Mouse (Mus musculus): Measurements from ENCODE around the gene Rfc5.
"Not testable (repeated sequence)": the region's sequence is repeated elsewhere in the genome, so short reads cannot be mapped to it uniquely, and the experiment has no call there.

Gene Rfc5

GRCm38 (mm10) chr5:117347011-117347410 lies 41.8 kb downstream of the Rfc5 start:
- no peak for DNase-seq

DNA sequence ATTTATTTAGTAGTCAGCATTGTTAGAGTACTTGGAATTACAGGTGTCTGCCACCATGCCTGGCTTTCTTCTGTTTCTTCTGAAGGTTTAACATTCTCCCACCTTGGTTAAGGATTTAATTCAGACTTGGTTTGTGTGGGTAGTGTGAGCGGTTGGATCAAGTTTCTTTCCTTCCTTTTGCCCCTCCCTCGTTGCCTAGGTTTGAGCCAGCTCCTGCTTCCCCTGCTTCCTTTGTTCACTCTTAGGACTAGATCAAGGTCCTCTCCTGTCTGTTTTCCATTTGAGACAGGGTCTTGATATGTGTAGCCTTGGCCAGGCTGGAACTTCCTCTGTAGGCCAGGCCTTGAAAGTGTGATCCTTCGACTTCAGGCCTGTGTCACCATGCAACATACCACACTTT lies 42.6 kb downstream of the Rfc5 start:
- DNase-seq = no peak

- DNase-seq = no peak
Observed at GRCm38 (mm10) chr5:117345432-117345976, 43.3 kb downstream of the Rfc5 start.

DNA sequence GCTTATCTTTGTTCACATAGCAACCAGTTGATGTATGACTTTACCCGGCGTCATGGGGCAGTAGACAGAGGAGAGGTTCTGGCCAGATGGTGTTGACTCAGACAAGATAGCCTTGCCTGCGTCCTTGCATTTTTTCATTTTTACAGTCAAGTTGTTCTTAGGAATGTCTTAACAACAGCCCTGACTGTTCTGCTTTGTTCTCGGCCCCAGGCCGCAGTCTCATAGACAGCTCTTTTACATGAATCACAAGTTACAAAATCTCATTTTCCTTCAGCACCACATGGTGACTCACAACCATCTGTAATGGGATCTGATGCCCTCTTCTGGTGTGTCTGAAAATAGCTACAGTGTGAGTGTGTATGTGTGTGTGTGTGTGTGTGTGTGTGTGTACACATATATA lies 44.4 kb downstream of the Rfc5 start:
- not testable (repeated sequence) for DNase-seq

GRCm38 (mm10) chr5:117341896-117342295 lies 47.0 kb downstream of the Rfc5 start:
- DNase-seq = no peak

- no peak for DNase-seq
Observed at GRCm38 (mm10) chr5:117340081-117340480, 48.8 kb downstream of the Rfc5 start.

GRCm38 (mm10) chr5:117338503-117338902 lies 50.3 kb downstream of the Rfc5 start:
- DNase-seq = no peak

DNA sequence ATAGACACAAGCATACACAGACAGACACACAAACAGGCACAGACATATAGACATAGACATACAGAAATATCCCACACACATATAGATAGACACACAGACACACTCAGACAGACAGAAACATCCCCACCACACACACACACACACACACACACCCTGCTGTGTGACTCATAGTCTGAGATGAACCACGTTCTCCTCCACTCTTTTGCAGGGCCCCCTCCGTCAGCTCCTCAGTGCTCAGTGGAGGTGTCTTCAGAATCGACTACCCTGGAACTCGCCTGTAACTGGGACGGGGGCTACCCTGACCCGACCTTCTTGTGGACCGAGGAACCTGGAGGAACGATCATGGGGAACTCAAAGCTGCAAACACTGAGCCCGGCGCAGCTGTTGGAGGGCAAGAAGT lies 50.8 kb downstream of the Rfc5 start:
- DNase-seq = no peak

- no peak for DNase-seq
Observed at GRCm38 (mm10) chr5:117330457-117330856, 58.4 kb downstream of the Rfc5 start.

Data from cerebellum, adult 9-11 months (tissue).